Mouse (Mus musculus): ENCODE results near the gene 4933402D24Rik.

- TF ChIP-seq CTCF (IDR thresholded peaks at IDR 0.05; ENCODE audit: borderline replicate concordance, control insufficient read depth, extremely low read depth, insufficient read depth, low read length, poor library complexity) (no peak), POLR2A (IDR thresholded peaks at IDR 0.05; ENCODE audit: control insufficient read depth, extremely low read depth, insufficient read depth, low read length, poor library complexity) (no peak)
Measured at GRCm38 (mm10) chr1:63763212-63763694, 5.8 kb downstream of the 4933402D24Rik start.

All from thymus, adult 2 months (tissue).